ENCODE assay signal across 8 mouse cellular contexts in genomic region chrX:36329849-36330411, GRCm38 (mm10). TPM values are rescaled to one million over a fixed set of nuclear protein-coding genes. Genes with fewer than 3 reads are reported as not detected.
DNase-seq lines count a peak whose midpoint lies in the region; ATAC-seq lines count a peak whose summit lies in the region.

No protein-coding gene starts in this region.

- no peaks in the 10 kb centered on the region for H3K4me1 ChIP-seq in heart, embryonic 10.5 days
- H3K4me1 ChIP-seq in liver, embryonic 13.5 days (replicated peaks): no peaks in the 10 kb centered on the region

- H3K27me3 ChIP-seq in heart, embryonic 10.5 days (ENCODE audit: insufficient read depth, poor library complexity, severe bottlenecking): peaks cover 59% of the 10 kb centered on the region
- peaks cover 50% of the 10 kb centered on the region for H3K27me3 ChIP-seq in liver, embryonic 13.5 days

- WGBS in heart, embryonic 10.5 days: 22% methylated on average over 24 of the region's 44 CpGs
- WGBS in liver, embryonic 13.5 days (ENCODE audit: insufficient replicate concordance): 16% methylated on average over 30 of the region's 44 CpGs

- H3K4me3 ChIP-seq in heart, embryonic 10.5 days: peak overlapping the region; percentile 59
- peak overlapping the region; percentile 49 for H3K4me3 ChIP-seq in liver, embryonic 13.5 days (replicated peaks)

- no peaks in the 10 kb centered on the region for H3K9me3 ChIP-seq in heart, embryonic 10.5 days
- H3K9me3 ChIP-seq in liver, embryonic 13.5 days (replicated peaks): no peaks in the 10 kb centered on the region

- no peak overlapping the region for H3K9ac ChIP-seq in liver, embryonic 13.5 days

- ATAC-seq in liver, embryonic 13.5 days (ENCODE audit: low read depth): peak; percentile 76

- H3K4me2 ChIP-seq in liver, embryonic 13.5 days: peak overlapping the region; percentile 51

- H3K36me3 ChIP-seq in heart, embryonic 10.5 days: no peaks in the 10 kb centered on the region
- no peaks in the 10 kb centered on the region for H3K36me3 ChIP-seq in liver, embryonic 13.5 days

- DNase-seq in embryo, embryonic 10.5 days (ENCODE audit: low spot score): peak; percentile 8
- DNase-seq in embryo, embryonic 10 days (ENCODE audit: low spot score): no peak
- DNase-seq in embryo, embryonic 9.5 days (ENCODE audit: extremely low spot score): peak; percentile 18
- no peak for DNase-seq in heart, embryonic 10.5 days (ENCODE audit: low spot score)
- DNase-seq in kidney, adult 8-10 months: peak; percentile 73 to 76
- DNase-seq in liver, embryonic 13.5 days: peak; percentile 1
- DNase-seq in naive thymus-derived CD4-positive, alpha-beta T cell, adult 2 months (ENCODE audit: low read depth): peak; percentile 31
- DNase-seq in testis, postnatal 14 days (ENCODE audit: low spot score): peak; percentile 60

- H3K27ac ChIP-seq in heart, embryonic 10.5 days: no peak overlapping the region
- no peak overlapping the region for H3K27ac ChIP-seq in liver, embryonic 13.5 days

RNA-seq across cellular contexts. Expression of gene Lonrf3, which starts 1.8 kb away (rescaled TPM):
- 0.11 and 0.33 TPM in 2 replicates for polyA plus RNA-seq in heart, embryonic 10.5 days (2016; fragmentation: Nextera tagmentation; extraction: Ambion mirVana)
- 0.44 and 0.46 TPM in 2 replicates for polyA plus RNA-seq in liver, embryonic 13.5 days (2015; fragmentation: Nextera tagmentation; extraction: Ambion mirVana)

Comparison
In these comparisons a context has a peak if more than half of its experiments do, and no peak if none do; other contexts are left out.
1. DNase-seq: peak in embryo, embryonic 10.5 days (single experiment), embryo, embryonic 9.5 days (single experiment), kidney, adult 8-10 months (2 of 2), liver, embryonic 13.5 days (single experiment), naive thymus-derived CD4-positive, alpha-beta T cell, adult 2 months (single experiment) and testis, postnatal 14 days (single experiment); none in embryo, embryonic 10 days (single experiment) and heart, embryonic 10.5 days (single experiment).